ENCODE assay signal across 11 mouse cellular contexts in the genomic region with DNA sequence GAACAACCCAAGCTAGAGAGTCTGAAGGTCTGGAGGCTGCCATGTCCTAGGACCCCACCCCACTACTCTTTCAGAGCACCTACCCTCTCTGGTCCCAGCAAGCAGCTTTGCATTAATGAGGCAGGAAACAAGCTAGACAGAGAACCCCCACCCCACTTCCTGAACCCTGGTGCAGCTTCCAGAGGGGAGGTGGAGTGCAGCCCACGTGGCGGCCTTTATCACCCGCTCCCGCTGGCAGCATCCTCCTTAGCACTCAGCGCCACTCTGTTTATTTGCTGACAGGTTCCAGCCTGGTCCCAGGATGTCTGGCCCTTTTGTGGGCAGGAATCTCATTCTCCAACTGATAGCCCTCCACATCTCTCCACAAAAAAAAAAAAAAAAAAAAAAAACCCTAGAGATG. TPM values are rescaled to one million over a fixed set of nuclear protein-coding genes. Genes with fewer than 3 reads are reported as not detected.
DNase-seq lines count a peak whose midpoint lies in the region; ATAC-seq lines count a peak whose summit lies in the region.
"Had no signal": no experiment of that assay in that cellular context is flagged by ENCODE, and none has a peak within 500 bp of the region (broad histone marks: within the 10 kb centered on the region; RNA-seq: fewer than 3 reads in every experiment).

No protein-coding gene starts in this region.

- DNase-seq in hindbrain, embryonic 11.5 days (ENCODE audit: low spot score) = peak; percentile 8
- no peak for DNase-seq in hindbrain, embryonic 14.5 days (ENCODE audit: low spot score)
- peak; percentile 56 for DNase-seq in embryo, embryonic 11 days
- peak; percentile 65 to 76 for DNase-seq in heart, postnatal 14 days
- peak; percentile 37 to 56 for DNase-seq in lung, postnatal 4 days
- no peak for DNase-seq in right cerebral cortex, postnatal 4 days
- DNase-seq in left cerebral cortex, adult 9 months (ENCODE audit: low spot score in 2 of 2) = no peak
- DNase-seq in frontal cortex, postnatal 25 days (ENCODE audit: low spot score in 2 of 2) = no peak
- DNase-seq: adrenal gland, adult 8-10 months had no signal

- H3K9me3 ChIP-seq in hindbrain, embryonic 11.5 days (ENCODE audit: control insufficient read depth, low read length) = no peaks in the 10 kb centered on the region
- no peaks in the 10 kb centered on the region for H3K9me3 ChIP-seq in hindbrain, embryonic 14.5 days (ENCODE audit: control insufficient read depth, low read length)

- ATAC-seq in hindbrain, embryonic 11.5 days (ENCODE audit: low FRiP score) = no peak
- ATAC-seq in hindbrain, embryonic 14.5 days (ENCODE audit: low FRiP score) = no peak

- H3K4me1 ChIP-seq in hindbrain, embryonic 11.5 days (replicated peaks; ENCODE audit: control insufficient read depth, insufficient read depth, low read length) = no peaks in the 10 kb centered on the region
- H3K4me1 ChIP-seq in hindbrain, embryonic 14.5 days (replicated peaks; ENCODE audit: control insufficient read depth, insufficient read depth, low read length) = no peaks in the 10 kb centered on the region

- H3K27me3 ChIP-seq in hindbrain, embryonic 11.5 days (ENCODE audit: control insufficient read depth, insufficient read depth, low read length) = no peaks in the 10 kb centered on the region
- no peaks in the 10 kb centered on the region for H3K27me3 ChIP-seq in hindbrain, embryonic 14.5 days (ENCODE audit: control insufficient read depth, insufficient read depth, low read length)

- H3K4me2 ChIP-seq in hindbrain, embryonic 11.5 days (replicated peaks; ENCODE audit: low read depth, low read length) = no peak overlapping the region
- no peak overlapping the region for H3K4me2 ChIP-seq in hindbrain, embryonic 14.5 days (replicated peaks)

- H3K36me3 ChIP-seq in hindbrain, embryonic 11.5 days (ENCODE audit: control insufficient read depth, insufficient read depth, low read length) = no peaks in the 10 kb centered on the region
- H3K36me3 ChIP-seq in hindbrain, embryonic 14.5 days (replicated peaks; ENCODE audit: control insufficient read depth, insufficient read depth) = no peaks in the 10 kb centered on the region

- H3K27ac ChIP-seq in hindbrain, embryonic 11.5 days (ENCODE audit: low read depth, low read length) = no peak overlapping the region
- H3K27ac ChIP-seq in hindbrain, embryonic 14.5 days = no peak overlapping the region
- H3K27ac ChIP-seq: layer of hippocampus, adult 2 months had no signal

- H3K9ac ChIP-seq in hindbrain, embryonic 11.5 days (ENCODE audit: low read depth, low read length) = no peak overlapping the region
- H3K9ac ChIP-seq in hindbrain, embryonic 14.5 days = no peak overlapping the region

- H3K4me3 ChIP-seq in hindbrain, embryonic 11.5 days (ENCODE audit: low read depth, low read length) = no peak overlapping the region
- no peak overlapping the region for H3K4me3 ChIP-seq in hindbrain, embryonic 14.5 days (replicated peaks; ENCODE audit: low read length)
- H3K4me3 ChIP-seq: layer of hippocampus, adult 2 months had no signal

- WGBS in hindbrain, embryonic 11.5 days = 67% methylated on average over 5 of the region's 5 CpGs
- WGBS in hindbrain, embryonic 14.5 days = 69% methylated on average over 5 of the region's 5 CpGs

- intact Hi-C loops in heart, postnatal 14 days (cut with DNase I) = no loop called here

RNA-seq across cellular contexts. Expression of gene Sardh, which starts 38.3 kb away (rescaled TPM):
- 3.1 and 5.5 TPM in 2 replicates for polyA plus RNA-seq in hindbrain, embryonic 11.5 days (2014; fragmentation: Nextera tagmentation; extraction: Ambion mirVana)
- 3.8 and 6.3 TPM in 2 replicates for polyA plus RNA-seq in hindbrain, embryonic 14.5 days (2014; fragmentation: Nextera tagmentation; extraction: Ambion mirVana)
- 10 to 100 TPM; 15.3 to 15.6 TPM for total RNA-seq in heart, postnatal 14 days (2021)
- total RNA-seq: monocyte, adult 5-6 weeks had no signal

RNA-seq across cellular contexts. Expression of gene Dbh, which starts 44.8 kb away (rescaled TPM):
- polyA plus RNA-seq in hindbrain, embryonic 11.5 days (2014; fragmentation: Nextera tagmentation; extraction: Ambion mirVana) = 2.4 and 2.6 TPM in 2 replicates
- polyA plus RNA-seq in hindbrain, embryonic 14.5 days (2014; fragmentation: Nextera tagmentation; extraction: Ambion mirVana) = 2.3 and 3.7 TPM in 2 replicates
- total RNA-seq in heart, postnatal 14 days (2021) = 1 to 10 TPM; 2.2 to 2.6 TPM
- total RNA-seq: monocyte, adult 5-6 weeks had no signal

Comparison
In these comparisons a context has a peak if more than half of its experiments do, and no peak if none do; other contexts are left out.
1. DNase-seq: peak in hindbrain, embryonic 11.5 days (single experiment), embryo, embryonic 11 days (single experiment), heart, postnatal 14 days (2 of 2) and lung, postnatal 4 days (2 of 2); none in hindbrain, embryonic 14.5 days (single experiment), right cerebral cortex, postnatal 4 days (single experiment), left cerebral cortex, adult 9 months (0 of 2) and frontal cortex, postnatal 25 days (0 of 2).